Mouse (Mus musculus): Measurements from ENCODE around the gene Rnf31. TPM values are rescaled to one million over a fixed set of nuclear protein-coding genes. Genes with fewer than 3 reads are reported as not detected.

Rnf31 gene
- polyA plus RNA-seq, 1 experiment from 2014 or later, result 16.7 TPM

DNA sequence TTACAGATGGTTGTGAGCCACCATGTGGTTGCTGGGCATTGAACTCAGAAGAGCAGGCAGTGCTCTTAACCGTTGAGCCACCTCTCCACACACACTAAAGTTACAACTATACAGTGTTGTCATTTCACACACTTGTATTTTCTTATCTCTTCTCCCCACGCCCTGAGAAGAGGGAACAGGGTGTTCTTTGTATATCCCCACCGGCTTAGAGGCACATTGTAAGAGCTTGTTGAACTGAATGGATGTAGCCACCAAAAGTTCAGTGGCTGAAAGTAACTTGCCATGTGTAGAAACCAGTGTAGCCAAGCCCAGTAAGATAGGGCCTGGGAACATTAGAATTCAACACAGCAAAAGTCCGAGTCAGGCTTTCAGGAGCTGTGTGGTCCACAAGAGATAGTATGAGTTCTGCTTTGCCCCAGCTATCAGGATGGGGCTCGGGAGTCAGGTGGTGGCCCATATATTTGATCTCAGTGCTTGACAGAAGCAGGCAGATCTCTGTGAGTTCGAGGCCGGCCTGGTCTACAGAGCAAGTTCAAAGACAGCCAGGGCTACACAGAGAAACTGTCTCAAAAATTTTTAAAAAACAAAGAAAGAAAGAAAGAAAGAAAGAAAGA is 23.2 kb downstream of the Rnf31 start:
- no peak overlapping the region for H3K4me2 ChIP-seq
- H3K9ac ChIP-seq, result no peak overlapping the region
- peak; percentile 51; the same call in 1 of the 2 replicates for ATAC-seq (ENCODE audit: insufficient read depth, low FRiP score, low read depth)
- WGBS, result 68% methylated on average over 7 of the region's 7 CpGs
- no peak overlapping the region for H3K27ac ChIP-seq
- no peaks in the 10 kb centered on the region for H3K27me3 ChIP-seq (replicated peaks)
- peaks cover 10% of the 10 kb centered on the region for H3K4me1 ChIP-seq
- H3K9me3 ChIP-seq, result no peaks in the 10 kb centered on the region
- H3K36me3 ChIP-seq, result 0 out of 2 replicates have a peak, but pooled peaks cover 2% of the 10 kb centered on the region
- H3K4me3 ChIP-seq (replicated peaks), result no peak overlapping the region

DNA sequence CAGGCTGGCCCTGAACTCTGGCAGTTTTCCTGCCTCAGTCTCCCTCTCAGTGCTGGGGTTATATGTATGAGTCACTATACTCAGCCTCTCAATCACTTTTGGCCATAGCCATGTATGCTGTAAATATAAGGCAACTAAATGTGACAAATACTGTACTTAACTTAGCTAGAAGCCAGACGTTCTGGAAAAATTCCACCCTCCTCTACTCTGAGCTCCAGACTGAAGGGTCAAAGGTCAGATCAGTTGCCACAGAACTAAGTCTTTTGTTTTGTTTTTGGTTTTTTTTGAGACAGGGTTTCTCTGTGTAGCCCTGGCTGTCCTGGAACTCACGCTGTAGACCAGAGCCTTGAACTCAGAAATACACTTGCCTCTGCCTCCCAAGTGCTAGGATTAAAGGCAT is 24.4 kb downstream of the Rnf31 start:
- Histone ChIP-seq H3K27ac (no peak overlapping the region), H3K36me3 (no peaks in the 10 kb centered on the region), H3K4me2 (no peak overlapping the region), H3K9ac (no peak overlapping the region), H3K9me3 (no peaks in the 10 kb centered on the region), H3K27me3 (replicated peaks) (no peaks in the 10 kb centered on the region), H3K4me1 (peaks cover 10% of the 10 kb centered on the region), H3K4me3 (replicated peaks) (no peak overlapping the region)
- 43% methylated on average over 2 of the region's 2 CpGs for WGBS
- ATAC-seq (ENCODE audit: insufficient read depth, low FRiP score, low read depth), result no peak

DNA sequence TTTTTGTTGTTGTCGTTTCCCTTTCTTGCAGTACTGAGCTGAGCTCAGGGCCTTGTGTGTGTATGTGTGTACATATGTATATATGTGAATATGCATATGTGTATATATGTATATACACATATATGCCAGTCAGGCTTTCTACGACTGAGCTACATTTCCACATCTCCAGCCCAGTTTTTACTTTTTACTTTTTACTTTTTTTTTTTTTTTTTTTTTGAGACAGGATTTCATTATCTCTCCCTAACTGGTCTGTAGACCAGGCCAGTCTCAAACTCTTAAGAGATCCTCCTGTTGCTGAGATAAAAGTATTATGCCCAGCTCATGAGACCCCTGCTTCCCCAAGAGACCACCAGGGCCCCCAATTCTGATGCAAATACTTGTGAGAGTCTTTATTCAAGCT is 25.3 kb downstream of the Rnf31 start:
- Histone ChIP-seq H3K4me3 (replicated peaks) (no peak overlapping the region), H3K9ac (no peak overlapping the region), H3K4me1 (peaks cover 10% of the 10 kb centered on the region), H3K27me3 (replicated peaks) (no peaks in the 10 kb centered on the region), H3K27ac (no peak overlapping the region), H3K9me3 (no peaks in the 10 kb centered on the region), H3K36me3 (no peaks in the 10 kb centered on the region), H3K4me2 (no peak overlapping the region)
- no peak for ATAC-seq (ENCODE audit: insufficient read depth, low FRiP score, low read depth)
- WGBS, result 83% methylated on average over 2 of the region's 2 CpGs

DNA sequence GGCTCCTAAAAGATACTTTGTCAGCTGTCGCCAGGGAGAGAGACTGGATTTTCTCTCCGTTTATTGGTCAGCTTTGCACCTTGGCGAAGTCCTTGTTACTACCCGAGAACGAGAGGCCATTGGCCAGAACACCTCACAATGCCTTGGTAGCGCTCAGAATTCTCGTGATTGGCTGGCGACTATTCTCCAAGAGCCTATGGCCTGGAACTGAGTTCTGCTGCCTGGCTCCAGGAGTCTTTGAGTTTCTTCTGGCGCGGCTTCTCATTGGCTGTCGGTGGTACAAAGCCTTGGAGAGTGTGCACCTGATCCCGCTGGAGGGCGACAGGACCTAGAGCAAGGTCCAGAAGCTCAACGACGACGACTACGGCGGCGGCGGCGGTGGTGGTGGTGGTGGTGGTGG is 26.3 kb downstream of the Rnf31 start, which contains the start of gene Rec8:
Rec8 (plus strand) TSS at position 216 of the 400 bp plus-strand sequence.
- H3K4me2 ChIP-seq, result peak within 1 kb of the TSS; percentile 50
- no peak within 1 kb of the TSS for H3K9ac ChIP-seq
- peak; percentile 84 for ATAC-seq (ENCODE audit: insufficient read depth, low FRiP score, low read depth)
- no peaks in the 10 kb centered on the region for H3K9me3 ChIP-seq
- H3K36me3 ChIP-seq, result no peaks in the 10 kb centered on the region
- H3K27me3 ChIP-seq (replicated peaks), result no peaks in the 10 kb centered on the region
- WGBS, result 10% methylated on average over 21 of the region's 21 CpGs
- peak within 1 kb of the TSS; percentile 26 for H3K4me3 ChIP-seq (replicated peaks)
- H3K27ac ChIP-seq, result peak within 1 kb of the TSS; percentile 3; the same call in 1 of the 2 replicates
- H3K4me1 ChIP-seq, result peaks cover 10% of the 10 kb centered on the region

DNA sequence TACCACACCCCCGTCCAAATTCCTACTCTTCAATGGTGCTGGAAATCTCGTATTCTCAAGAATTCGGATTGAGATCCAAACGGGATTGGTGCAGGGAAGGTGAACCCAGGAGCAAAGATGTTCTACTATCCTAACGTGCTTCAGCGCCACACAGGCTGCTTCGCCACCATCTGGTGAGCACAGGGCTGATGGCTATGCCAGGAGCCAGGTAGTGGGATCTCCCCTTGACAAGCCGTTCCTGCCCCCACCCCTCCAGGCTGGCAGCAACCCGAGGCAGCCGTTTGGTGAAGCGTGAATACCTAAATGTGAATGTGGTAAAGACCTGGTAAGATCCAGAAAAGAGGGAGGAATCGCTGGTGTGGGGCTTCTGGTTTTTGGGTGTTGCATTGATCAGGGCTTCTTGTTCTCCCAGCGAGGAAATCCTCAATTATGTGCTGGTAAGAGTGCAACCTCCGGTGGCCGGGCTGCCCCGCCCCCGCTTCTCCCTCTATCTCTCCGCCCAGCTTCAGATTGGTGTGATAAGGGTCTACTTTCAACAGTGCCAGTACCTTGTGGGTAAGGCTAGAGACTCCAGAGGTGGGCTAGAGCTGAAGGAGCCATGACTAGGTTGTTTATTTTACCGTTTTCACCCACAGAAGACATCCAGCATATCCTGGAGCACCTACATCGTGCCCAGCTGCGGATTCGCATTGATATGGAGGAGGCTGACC is 27.1 kb downstream of the Rnf31 start:
- no peak overlapping the region for H3K27ac ChIP-seq
- peak overlapping the region; percentile 50 for H3K4me2 ChIP-seq
- 32% methylated on average over 22 of the region's 22 CpGs for WGBS
- ATAC-seq (ENCODE audit: insufficient read depth, low FRiP score, low read depth), result no peak
- H3K4me3 ChIP-seq (replicated peaks), result peak overlapping the region; percentile 26
- no peaks in the 10 kb centered on the region for H3K9me3 ChIP-seq
- no peaks in the 10 kb centered on the region for H3K36me3 ChIP-seq
- H3K9ac ChIP-seq, result no peak overlapping the region
- H3K4me1 ChIP-seq, result peaks cover 10% of the 10 kb centered on the region
- H3K27me3 ChIP-seq (replicated peaks), result no peaks in the 10 kb centered on the region

DNA sequence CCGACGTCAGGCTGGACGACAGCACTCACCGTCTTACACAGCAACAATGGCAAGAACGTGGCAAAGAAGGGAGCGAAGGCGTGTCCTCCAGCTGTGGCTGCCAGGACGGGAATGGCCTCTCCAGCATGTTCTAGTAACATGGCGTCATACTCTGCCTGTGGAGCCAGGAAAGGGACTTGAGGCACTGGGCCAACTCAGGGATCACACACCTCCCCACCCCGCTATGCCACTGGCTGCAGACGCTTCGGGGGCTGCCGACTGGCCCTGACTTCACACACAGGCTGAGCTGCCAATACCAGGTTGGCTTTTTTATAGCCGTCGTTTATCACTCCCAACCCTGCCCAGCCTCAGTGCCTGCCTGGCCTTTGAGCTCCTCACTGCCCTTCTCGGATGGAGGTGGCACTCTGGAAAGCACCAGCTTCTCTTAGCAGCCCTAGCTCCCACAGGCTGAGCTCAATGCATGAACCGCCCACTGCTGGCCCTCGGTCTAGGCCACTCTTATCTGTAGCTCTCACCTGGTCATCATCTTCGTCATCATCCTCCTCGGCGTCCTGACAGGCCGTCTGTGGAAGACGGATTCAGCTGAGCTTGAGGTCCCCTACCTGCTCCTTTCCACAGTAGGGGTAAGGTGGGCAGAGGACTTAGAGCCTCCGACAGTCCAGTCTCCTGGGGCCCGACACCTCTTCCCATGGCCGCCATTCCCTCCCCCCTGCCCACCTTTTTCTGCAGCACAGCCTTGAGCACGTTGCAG is 36.7 kb downstream of the Rnf31 start:
- Histone ChIP-seq H3K27ac (no peak overlapping the region), H3K4me3 (replicated peaks) (no peak overlapping the region), H3K36me3 (peaks cover 71% of the 10 kb centered on the region), H3K4me1 (no peaks in the 10 kb centered on the region), H3K4me2 (no peak overlapping the region), H3K27me3 (replicated peaks) (no peaks in the 10 kb centered on the region), H3K9me3 (no peaks in the 10 kb centered on the region), H3K9ac (no peak overlapping the region)
- no peak for ATAC-seq (ENCODE audit: insufficient read depth, low FRiP score, low read depth)
- WGBS, result 84% methylated on average over 27 of the region's 27 CpGs

DNA sequence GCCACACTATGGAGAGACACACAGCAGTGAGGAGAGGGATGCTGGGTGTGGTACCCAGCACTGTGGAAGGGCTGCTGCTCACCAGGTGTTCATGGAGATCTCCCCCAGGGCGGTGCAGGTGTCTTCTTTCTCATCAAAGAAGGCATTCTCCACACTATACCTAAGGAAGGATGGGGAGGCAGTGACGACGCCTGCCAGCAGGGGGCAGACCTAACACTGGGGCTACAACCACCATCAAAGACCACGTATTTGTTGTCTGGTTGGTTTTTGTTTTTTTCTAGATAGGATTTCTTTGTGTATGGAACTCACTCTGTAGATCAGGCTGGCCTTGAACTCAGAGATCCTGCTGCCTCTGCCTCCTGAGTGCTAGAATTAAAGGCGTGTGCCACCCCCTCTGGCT is 37.8 kb downstream of the Rnf31 start:
- Histone ChIP-seq H3K27me3 (replicated peaks) (no peaks in the 10 kb centered on the region), H3K36me3 (peaks cover 80% of the 10 kb centered on the region), H3K27ac (no peak overlapping the region), H3K9me3 (no peaks in the 10 kb centered on the region), H3K4me3 (replicated peaks) (no peak overlapping the region), H3K9ac (no peak overlapping the region), H3K4me1 (peaks cover 4% of the 10 kb centered on the region; the same call in 1 of the 2 replicates), H3K4me2 (no peak overlapping the region)
- 61% methylated on average over 5 of the region's 5 CpGs for WGBS
- no peak for ATAC-seq (ENCODE audit: insufficient read depth, low FRiP score, low read depth)

DNA sequence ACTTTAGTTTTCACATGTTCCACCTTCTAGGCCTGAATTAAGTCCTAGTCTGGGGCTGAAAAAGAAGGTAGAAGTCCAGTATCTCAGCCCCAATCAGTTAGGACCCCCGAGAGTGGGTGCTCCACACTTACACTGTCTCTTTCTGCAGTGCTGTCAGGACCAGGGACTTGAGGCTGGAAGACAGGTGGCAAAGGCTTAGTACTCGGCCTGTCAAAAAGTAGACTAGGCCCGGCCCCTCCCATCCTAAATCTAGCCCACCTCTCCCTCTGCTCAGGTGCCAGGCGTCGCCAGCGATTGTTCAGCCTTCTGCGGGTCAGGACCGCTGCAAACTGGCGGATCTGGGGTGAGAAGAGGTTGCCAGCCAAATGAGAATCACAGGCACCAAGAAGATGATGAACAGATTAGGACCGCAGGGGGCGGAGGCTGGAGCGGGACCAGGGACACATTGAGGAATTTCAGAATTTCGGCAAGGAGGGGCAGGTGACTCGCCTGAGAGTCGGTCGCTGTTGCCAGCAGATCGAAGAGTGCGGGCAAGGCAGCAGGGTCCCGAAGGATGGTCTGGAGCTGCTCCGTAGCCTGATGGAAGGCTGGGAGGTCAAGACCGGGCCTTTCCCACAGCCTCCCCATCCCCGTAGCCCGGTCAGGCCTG is 43.5 kb downstream of the Rnf31 start:
- ATAC-seq (ENCODE audit: insufficient read depth, low FRiP score, low read depth), result peak; percentile 20; the same call in 1 of the 2 replicates
- Histone ChIP-seq H3K27me3 (replicated peaks) (no peaks in the 10 kb centered on the region), H3K36me3 (peaks cover 58% of the 10 kb centered on the region), H3K9me3 (no peaks in the 10 kb centered on the region), H3K9ac (peak overlapping the region; percentile 49), H3K4me2 (peak overlapping the region; percentile 83), H3K4me3 (replicated peaks) (peak overlapping the region; percentile 74), H3K4me1 (peaks cover 9% of the 10 kb centered on the region; the same call in 1 of the 2 replicates), H3K27ac (peak overlapping the region; percentile 67)
- WGBS, result 3% methylated on average over 23 of the region's 23 CpGs

DNA sequence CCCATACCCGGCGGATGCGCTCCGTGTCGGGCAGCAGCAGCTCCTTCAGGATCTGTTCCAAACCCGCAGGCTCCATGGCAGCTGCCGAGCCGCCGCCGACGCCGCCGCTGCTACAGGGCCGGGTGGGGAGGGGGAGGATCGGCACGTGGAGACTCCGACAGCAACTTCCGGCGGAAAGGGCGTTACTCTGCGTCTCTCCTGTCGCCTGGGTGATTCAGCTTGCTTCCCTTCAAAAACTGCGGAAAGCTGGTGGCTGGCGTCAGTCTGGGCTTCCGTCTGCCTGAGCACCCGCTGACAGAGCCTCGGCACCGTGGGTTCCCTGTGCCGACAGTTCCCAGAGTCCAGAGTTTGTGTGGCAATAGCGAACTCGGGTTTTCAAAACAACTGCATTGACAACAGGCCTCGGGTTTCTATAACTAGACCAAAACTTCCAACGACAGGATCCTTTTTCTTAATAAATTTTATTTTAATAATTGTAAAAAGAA is 44.1 kb downstream of the Rnf31 start, which contains the start of gene Ipo4:
Ipo4 (minus strand) TSS at position 435 of the 485 bp plus-strand sequence.
- Histone ChIP-seq H3K27me3 (replicated peaks) (no peaks in the 10 kb centered on the region), H3K4me1 (peaks cover 9% of the 10 kb centered on the region; the same call in 1 of the 2 replicates), H3K36me3 (peaks cover 57% of the 10 kb centered on the region), H3K4me3 (replicated peaks) (peak within 1 kb of the TSS; percentile 74), H3K9me3 (no peaks in the 10 kb centered on the region), H3K9ac (peak within 1 kb of the TSS; percentile 49), H3K27ac (peak within 1 kb of the TSS; percentile 67), H3K4me2 (peak within 1 kb of the TSS; percentile 83)
- 1% methylated on average over 33 of the region's 33 CpGs for WGBS
- peak; percentile 85 for ATAC-seq (ENCODE audit: insufficient read depth, low FRiP score, low read depth)

DNA sequence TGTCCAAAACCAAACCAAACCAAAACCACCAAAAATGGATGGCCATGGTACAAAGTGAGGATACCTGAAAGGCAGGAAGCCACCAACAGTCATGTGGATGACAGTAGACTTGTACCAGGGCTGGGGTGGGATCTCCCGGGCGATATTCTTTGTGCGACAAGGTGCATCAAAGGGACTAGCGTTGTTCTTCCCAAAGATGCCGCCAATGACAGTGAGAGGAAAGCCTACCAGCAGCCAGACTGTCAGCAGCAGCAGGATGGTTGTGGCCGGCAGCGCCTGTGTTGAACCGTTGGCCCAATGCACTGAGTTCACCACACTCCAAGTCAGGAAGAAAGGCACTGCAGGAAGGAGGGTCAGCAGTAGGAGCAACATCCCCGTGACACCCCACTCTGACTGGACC is 46.3 kb downstream of the Rnf31 start, which contains the start of gene Gm49378:
Gm49378 (minus strand) TSS at position 101 of the 400 bp plus-strand sequence.
- peaks cover 18% of the 10 kb centered on the region; the same call in 1 of the 2 replicates for H3K4me1 ChIP-seq
- H3K4me2 ChIP-seq, result no peak within 1 kb of the TSS
- no peak within 1 kb of the TSS for H3K27ac ChIP-seq
- H3K4me3 ChIP-seq (replicated peaks), result no peak within 1 kb of the TSS
- 92% methylated on average over 9 of the region's 9 CpGs for WGBS
- peaks cover 46% of the 10 kb centered on the region for H3K36me3 ChIP-seq
- H3K27me3 ChIP-seq (replicated peaks), result no peaks in the 10 kb centered on the region
- no peaks in the 10 kb centered on the region for H3K9me3 ChIP-seq
- no peak for ATAC-seq (ENCODE audit: insufficient read depth, low FRiP score, low read depth)
- no peak within 1 kb of the TSS for H3K9ac ChIP-seq

DNA sequence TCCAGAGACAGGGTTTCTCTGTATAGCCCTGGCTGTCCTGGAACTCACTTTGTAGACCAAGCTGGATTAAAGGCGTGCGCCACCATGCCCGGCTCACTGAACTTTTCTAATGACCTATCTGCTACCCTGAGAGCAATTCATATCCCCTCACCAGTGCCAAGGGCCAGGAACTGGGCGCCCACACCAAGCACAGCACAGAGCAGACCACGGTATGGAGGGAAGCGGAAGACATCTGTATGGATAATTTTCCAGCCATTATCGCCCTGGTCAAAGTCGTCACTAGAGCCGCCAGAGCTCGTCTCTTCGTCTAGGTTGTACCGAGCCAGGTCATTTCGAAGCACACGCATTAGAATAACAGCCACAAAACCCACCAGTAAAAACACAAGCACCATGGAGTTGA is 49.3 kb downstream of the Rnf31 start:
- H3K27me3 ChIP-seq (replicated peaks), result no peaks in the 10 kb centered on the region
- ATAC-seq (ENCODE audit: insufficient read depth, low FRiP score, low read depth), result no peak

More for the DNA sequence above, 49.3 kb downstream of the Rnf31 start:
- Histone ChIP-seq H3K4me2 (no peak overlapping the region), H3K36me3 (peaks cover 31% of the 10 kb centered on the region; the same call in 1 of the 2 replicates), H3K4me1 (peaks cover 20% of the 10 kb centered on the region), H3K27ac (no peak overlapping the region), H3K4me3 (replicated peaks) (no peak overlapping the region), H3K9me3 (no peaks in the 10 kb centered on the region), H3K9ac (no peak overlapping the region)
- WGBS, result 96% methylated on average over 14 of the region's 14 CpGs

Data from stomach, embryonic 15.5 days (tissue).